Mouse (Mus musculus) stomach, embryonic 14.5 days (tissue): Measurements from ENCODE around the gene Mycl. TPM values are rescaled to one million over a fixed set of nuclear protein-coding genes. Genes with fewer than 3 reads are reported as not detected.
"Not testable (repeated sequence)": the region's sequence is repeated elsewhere in the genome, so short reads cannot be mapped to it uniquely, and the experiment has no call there.

Source experiments
- ATAC-seq: fragments of 200-750 bp; cut with Nextera tagmentation; 2 replicates; pipeline ENCODE4 v1.8.0; 2017; ENCODE audit warnings: low read depth, moderate TSS enrichment; ENCODE audit not compliant: insufficient number of reproducible peaks, insufficient read depth, low FRiP score
- H3K27ac ChIP-seq: fragments of 300-500 bp; sonication (generic); 2 replicates; pipeline ENCODE4 v1.5.1; 2014; ENCODE audit warnings: mild to moderate bottlenecking, low read length, moderate library complexity, mixed read lengths
- H3K27me3 ChIP-seq: fragments of 300-500 bp; sonication (generic); 2 replicates; pipeline ENCODE4 v1.6.1; 2014; ENCODE audit warnings: low read length, control low read depth, mixed read lengths; ENCODE audit not compliant: control insufficient read depth, insufficient read depth
- H3K36me3 ChIP-seq: fragments of 300-500 bp; sonication (generic); 2 replicates; pipeline ENCODE4 v1.6.1; 2014; ENCODE audit warnings: mild to moderate bottlenecking, control low read depth, low read length, moderate library complexity, mixed read lengths; ENCODE audit not compliant: control insufficient read depth, insufficient read depth
- H3K4me1 ChIP-seq: fragments of 300-500 bp; sonication (generic); 2 replicates; pipeline ENCODE4 v1.6.1; 2014; ENCODE audit warnings: low read length, control low read depth, mixed read lengths; ENCODE audit not compliant: control insufficient read depth, insufficient read depth
- H3K4me2 ChIP-seq: fragments of 300-500 bp; sonication (generic); replicated peaks from 2 replicates; pipeline ENCODE4 v1.6.1; 2014; ENCODE audit warnings: low read depth, low read length, control low read depth
- H3K4me3 ChIP-seq: fragments of 300-500 bp; sonication (generic); 2 replicates; pipeline ENCODE4 v1.5.1; 2014; ENCODE audit warnings: low read depth, low read length, control low read depth
- H3K9ac ChIP-seq: fragments of 300-500 bp; sonication (generic); replicated peaks from 2 replicates; pipeline ENCODE4 v1.6.1; 2014; ENCODE audit warnings: low read depth, mild to moderate bottlenecking, control low read depth, low read length, moderate library complexity, mixed read lengths
- H3K9me3 ChIP-seq: fragments of 300-500 bp; sonication (generic); 2 replicates; pipeline ENCODE4 v1.6.1; 2016; ENCODE audit warnings: low read depth, low read length, control low read depth; ENCODE audit not compliant: control insufficient read depth
- WGBS: fragments of 180-500 bp; shearing (Covaris S2); extraction: QIAGEN DNeasy Blood & Tissue Kit; methylation state at CpG from one replicate; pipeline ENCODE4 v1.1.7; 2014; 5-methylcytosine and 5-hydroxymethylcytosine counted together
- polyA plus RNA-seq: library from polyadenylated mRNA; unstranded; fragments of >200 nt; fragmentation: Nextera tagmentation; extraction: Ambion mirVana; gene quantifications from 2 replicates; pipeline ENCODE4 v1.2.1, GENCODE M21; 2014

The Mycl gene
- polyA plus RNA-seq, 1 experiment from 2014 or later: 26.9 TPM

DNA sequence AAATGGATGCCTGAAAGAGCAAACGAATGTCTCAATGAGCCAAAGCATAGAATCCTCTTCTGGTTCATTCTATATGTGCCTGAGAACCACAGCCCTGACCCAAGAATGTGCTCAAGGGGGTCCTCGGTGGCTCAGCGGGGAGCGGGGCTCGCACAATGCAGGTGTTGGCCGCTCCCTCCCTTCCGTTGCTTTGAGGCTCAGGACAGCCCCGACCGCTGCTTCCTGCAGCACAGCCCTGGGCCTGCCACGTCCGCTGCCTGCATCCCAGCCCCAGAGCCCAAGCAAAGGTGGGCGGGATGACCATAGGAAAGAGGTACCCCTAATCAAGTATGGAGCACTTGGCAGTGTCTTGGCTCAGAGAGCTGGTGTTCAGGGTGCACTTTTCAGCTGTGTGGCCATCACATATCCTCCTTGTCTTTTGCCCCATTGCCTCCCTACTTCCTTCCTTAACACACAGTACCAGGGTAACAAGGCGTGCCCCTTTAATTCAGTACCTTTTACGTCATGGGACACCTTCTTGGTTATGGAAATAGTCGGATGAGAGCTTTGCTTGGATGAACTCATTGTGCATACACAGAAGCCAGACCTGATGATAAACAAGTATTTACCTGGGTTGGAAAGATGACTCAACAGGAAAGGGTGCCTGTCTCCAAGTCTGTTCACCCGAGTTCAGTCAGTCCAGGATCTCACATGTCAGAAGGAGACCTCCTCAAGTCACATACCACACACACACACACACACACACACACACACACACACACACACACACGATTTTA is 11.8 kb upstream of the Mycl start:
- Histone ChIP-seq H3K4me1 (0 out of 2 replicates have a peak, but pooled peaks cover 3% of the 10 kb centered on the region), H3K9me3 (no peaks in the 10 kb centered on the region), H3K4me3 (no peak overlapping the region), H3K4me2 (0 out of 2 replicates have a peak overlapping the region, but pooled peaks have one; percentile 10), H3K27ac (no peak overlapping the region), H3K9ac (no peak overlapping the region), H3K36me3 (no peaks in the 10 kb centered on the region), H3K27me3 (peaks cover 9% of the 10 kb centered on the region; the same call in 1 of the 2 replicates)
- no peak for ATAC-seq
- WGBS: 25% methylated on average over 17 of the region's 17 CpGs

DNA sequence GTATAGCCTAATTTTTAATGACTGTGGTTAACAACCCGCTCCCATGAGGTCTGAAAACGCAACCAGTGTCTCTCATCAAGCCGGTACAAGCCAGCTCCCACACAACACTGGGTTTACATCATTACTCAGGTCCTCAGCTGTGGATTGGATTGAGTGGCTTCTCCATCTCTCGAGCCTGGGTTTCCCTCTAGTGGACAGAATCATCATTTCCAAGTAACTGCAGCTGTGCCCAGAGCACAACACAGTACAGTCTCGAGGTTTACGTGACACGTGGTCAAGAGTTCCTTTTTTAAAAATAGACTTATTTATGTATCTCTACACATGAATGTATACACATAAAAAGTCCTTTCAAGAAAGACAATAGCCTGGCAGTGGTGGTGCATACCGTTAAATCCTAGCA is 10.3 kb upstream of the Mycl start:
- peak; percentile 83; the same call in 1 of the 2 replicates for ATAC-seq
- Histone ChIP-seq H3K9ac (no peak overlapping the region), H3K4me3 (no peak overlapping the region), H3K27ac (no peak overlapping the region), H3K4me1 (0 out of 2 replicates have a peak, but pooled peaks cover 3% of the 10 kb centered on the region), H3K27me3 (peaks cover 9% of the 10 kb centered on the region; the same call in 1 of the 2 replicates), H3K9me3 (no peaks in the 10 kb centered on the region), H3K36me3 (no peaks in the 10 kb centered on the region), H3K4me2 (no peak overlapping the region)
- WGBS: 40% methylated on average over 8 of the region's 8 CpGs

DNA sequence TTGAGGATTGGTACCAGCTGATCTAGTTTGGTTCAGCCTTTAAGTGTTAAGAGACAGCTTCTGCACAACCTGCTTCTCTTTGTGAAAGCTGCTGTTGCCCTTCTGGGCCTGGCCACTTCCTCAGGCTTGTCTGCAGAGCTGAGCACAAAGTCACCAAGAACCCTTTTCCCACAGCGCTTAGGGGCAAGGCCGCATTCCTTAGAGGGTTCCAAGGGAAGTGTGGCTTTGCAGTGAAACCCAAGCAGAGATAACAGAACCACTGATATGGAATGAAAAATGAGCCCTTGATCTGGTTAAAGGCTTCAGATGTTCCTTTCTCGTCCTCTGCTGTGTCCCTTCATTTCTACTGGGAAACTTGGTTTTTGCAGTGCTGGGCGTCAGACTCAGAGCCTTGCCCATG is 8.0 kb upstream of the Mycl start:
- Histone ChIP-seq H3K4me1 (no peaks in the 10 kb centered on the region), H3K27me3 (peaks cover 9% of the 10 kb centered on the region; the same call in 1 of the 2 replicates), H3K9me3 (no peaks in the 10 kb centered on the region), H3K27ac (no peak overlapping the region), H3K36me3 (no peaks in the 10 kb centered on the region), H3K4me2 (no peak overlapping the region), H3K4me3 (no peak overlapping the region), H3K9ac (no peak overlapping the region)
- no peak for ATAC-seq
- 53% methylated on average over 4 of the region's 4 CpGs for WGBS

DNA sequence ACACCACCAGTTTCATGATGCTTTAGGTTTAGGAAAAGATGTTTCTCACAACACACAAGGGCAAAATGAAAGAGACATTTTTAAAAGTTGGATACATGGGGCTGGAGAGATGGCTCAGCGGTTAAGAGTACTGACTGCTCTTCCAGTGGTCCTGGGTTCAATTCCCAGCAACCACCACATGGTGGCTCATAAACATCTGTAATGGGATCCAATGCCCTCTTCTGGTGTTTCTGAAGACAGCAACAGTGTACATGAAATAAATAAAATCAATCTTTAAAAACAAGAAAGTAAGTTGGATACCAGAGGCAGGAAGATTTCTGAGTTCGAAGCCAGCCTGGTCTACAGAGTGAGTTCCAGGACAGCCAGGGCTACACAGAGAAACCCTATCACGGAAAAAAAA is 7.4 kb upstream of the Mycl start:
- not testable (repeated sequence) for H3K4me3 ChIP-seq, H3K27me3 ChIP-seq, H3K4me2 ChIP-seq, ATAC-seq, H3K4me1 ChIP-seq, H3K9ac ChIP-seq, H3K36me3 ChIP-seq, H3K9me3 ChIP-seq, H3K27ac ChIP-seq
- WGBS: 56% methylated on average over 3 of the region's 3 CpGs

DNA sequence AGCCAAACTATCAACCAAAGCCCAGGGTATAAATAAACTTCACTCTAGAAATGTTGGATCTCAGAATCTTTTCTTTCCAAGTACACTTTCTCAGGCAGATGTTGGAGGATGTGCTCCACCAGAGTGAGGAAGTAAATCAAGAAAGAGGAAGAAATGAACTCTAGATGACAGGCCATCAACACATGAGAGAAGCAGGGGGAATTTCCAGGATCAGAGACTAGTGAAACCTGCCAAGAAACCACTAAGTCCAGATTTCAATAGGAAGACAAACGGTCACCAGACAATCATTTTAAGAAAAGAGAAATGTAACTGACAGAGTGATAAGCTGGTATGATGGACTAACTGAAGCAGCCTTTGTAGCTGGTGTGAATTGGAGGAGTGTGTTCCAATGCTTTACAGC is 4.3 kb upstream of the Mycl start:
- ATAC-seq: no peak
- no peak overlapping the region for H3K9ac ChIP-seq
- no peak overlapping the region for H3K27ac ChIP-seq
- no peaks in the 10 kb centered on the region for H3K9me3 ChIP-seq
- 0 out of 2 replicates have a peak, but pooled peaks cover 3% of the 10 kb centered on the region for H3K4me1 ChIP-seq
- H3K27me3 ChIP-seq: no peaks in the 10 kb centered on the region
- no peaks in the 10 kb centered on the region for H3K36me3 ChIP-seq
- H3K4me3 ChIP-seq: no peak overlapping the region
- 85% methylated on average over 1 of the region's 1 CpGs for WGBS
- H3K4me2 ChIP-seq: no peak overlapping the region

DNA sequence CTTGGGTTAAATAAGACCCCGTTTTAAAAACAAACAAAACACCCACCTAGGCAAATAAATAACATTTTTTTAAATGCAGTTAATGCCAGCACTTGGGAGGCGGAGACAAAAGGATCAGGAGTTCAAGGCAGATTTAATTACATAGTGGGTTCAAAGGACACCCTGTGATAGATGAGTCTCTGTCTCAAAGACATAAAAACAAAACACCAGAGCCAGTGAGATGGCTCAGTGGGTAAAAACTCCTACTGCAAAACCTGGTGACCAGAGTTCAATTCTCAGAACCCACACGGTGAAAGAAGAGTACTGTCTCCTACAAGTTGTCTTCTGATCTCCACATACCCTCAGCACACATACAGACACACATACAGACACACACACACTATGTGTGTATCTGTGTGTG is 3.2 kb upstream of the Mycl start:
- H3K4me2 ChIP-seq: no peak overlapping the region
- 0 out of 2 replicates have a peak, but pooled peaks cover 3% of the 10 kb centered on the region for H3K4me1 ChIP-seq
- no peak overlapping the region for H3K9ac ChIP-seq
- no peaks in the 10 kb centered on the region for H3K36me3 ChIP-seq
- no peaks in the 10 kb centered on the region for H3K9me3 ChIP-seq
- H3K4me3 ChIP-seq: no peak overlapping the region
- no peak overlapping the region for H3K27ac ChIP-seq
- no peak for ATAC-seq
- no peaks in the 10 kb centered on the region for H3K27me3 ChIP-seq
- 47% methylated on average over 3 of the region's 3 CpGs for WGBS

DNA sequence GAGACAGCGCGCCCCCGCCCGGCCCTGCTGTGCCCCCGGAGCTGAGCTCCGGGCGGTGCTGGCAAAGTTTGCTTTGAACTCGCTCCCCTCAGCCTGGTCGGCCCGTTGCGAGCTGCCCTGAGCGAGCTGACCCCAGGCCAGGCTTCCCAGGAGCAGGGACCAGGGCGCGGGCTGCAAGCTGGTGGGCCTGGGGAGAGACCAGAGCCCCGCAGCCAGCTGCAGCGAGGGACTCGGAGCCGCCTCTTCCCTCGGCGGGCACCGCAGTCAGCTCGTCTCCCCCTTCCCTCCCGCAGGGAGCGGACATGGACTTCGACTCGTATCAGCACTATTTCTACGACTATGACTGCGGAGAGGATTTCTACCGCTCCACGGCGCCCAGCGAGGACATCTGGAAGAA is 767 bp downstream of the Mycl start:
- Histone ChIP-seq H3K9ac (peak overlapping the region; percentile 69), H3K9me3 (no peaks in the 10 kb centered on the region), H3K36me3 (peaks cover 3% of the 10 kb centered on the region; the same call in 1 of the 2 replicates), H3K4me2 (peak overlapping the region; percentile 66), H3K27me3 (no peaks in the 10 kb centered on the region; the same call in 1 of the 2 replicates), H3K4me3 (peak overlapping the region; percentile 81), H3K4me1 (peaks cover 3% of the 10 kb centered on the region; the same call in 1 of the 2 replicates), H3K27ac (peak overlapping the region; percentile 90)
- WGBS: under 1% methylated on average over 31 of the region's 32 CpGs
- peak; percentile 31; the same call in 1 of the 2 replicates for ATAC-seq

DNA sequence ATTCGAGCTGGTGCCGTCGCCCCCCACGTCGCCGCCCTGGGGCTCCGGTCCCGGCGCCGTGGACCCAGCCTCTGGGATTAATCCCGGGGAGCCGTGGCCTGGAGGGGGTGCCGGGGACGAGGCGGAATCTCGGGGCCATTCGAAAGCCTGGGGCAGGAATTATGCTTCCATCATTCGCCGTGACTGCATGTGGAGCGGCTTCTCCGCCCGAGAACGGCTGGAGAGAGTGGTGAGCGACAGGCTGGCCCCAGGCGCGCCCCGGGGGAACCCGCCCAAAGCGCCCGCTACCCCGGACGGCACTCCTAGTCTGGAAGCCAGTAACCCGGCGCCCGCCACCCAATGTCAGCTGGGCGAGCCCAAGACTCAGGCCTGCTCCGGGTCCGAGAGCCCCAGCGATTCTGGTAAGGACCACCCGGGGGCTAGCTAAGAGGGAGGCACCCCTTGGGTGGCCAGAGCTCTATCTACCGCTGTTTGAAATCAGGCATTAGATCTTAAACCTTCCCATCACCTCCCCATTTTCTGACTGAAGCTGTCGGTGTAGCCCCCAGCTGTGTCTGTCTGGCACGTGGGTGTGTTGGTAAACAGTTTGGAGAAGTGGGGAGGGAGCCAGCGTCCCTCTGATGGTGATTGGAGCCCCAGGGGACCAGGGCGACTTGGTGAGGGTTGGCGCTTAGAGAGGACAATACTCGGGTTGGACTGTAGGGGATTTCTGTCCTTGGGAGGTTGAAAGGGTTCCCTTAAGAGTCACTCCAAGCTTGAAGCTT is 1.3 kb downstream of the Mycl start:
- peak overlapping the region; percentile 66 for H3K4me2 ChIP-seq
- under 1% methylated on average over 47 of the region's 47 CpGs for WGBS
- H3K4me1 ChIP-seq: peaks cover 3% of the 10 kb centered on the region; the same call in 1 of the 2 replicates
- peaks cover 6% of the 10 kb centered on the region; the same call in 1 of the 2 replicates for H3K36me3 ChIP-seq
- H3K27me3 ChIP-seq: no peaks in the 10 kb centered on the region; the same call in 1 of the 2 replicates
- H3K9ac ChIP-seq: peak overlapping the region; percentile 69
- peak overlapping the region; percentile 90 for H3K27ac ChIP-seq
- ATAC-seq: 0 out of 2 replicates have a peak, but pooled peaks have one; percentile 9
- no peaks in the 10 kb centered on the region for H3K9me3 ChIP-seq
- peak overlapping the region; percentile 81 for H3K4me3 ChIP-seq
